Mouse (Mus musculus) stomach, embryonic 14.5 days (tissue): Measurements from ENCODE around the gene Hps4. TPM values are rescaled to one million over a fixed set of nuclear protein-coding genes. Genes with fewer than 3 reads are reported as not detected.

Experiments used
- ATAC-seq: fragments of 200-750 bp; cut with Nextera tagmentation; 2 replicates; pipeline ENCODE4 v1.8.0; 2017; ENCODE audit warnings: low read depth, moderate TSS enrichment; ENCODE audit not compliant: insufficient number of reproducible peaks, insufficient read depth, low FRiP score
- H3K27ac ChIP-seq: fragments of 300-500 bp; sonication (generic); 2 replicates; pipeline ENCODE4 v1.5.1; 2014; ENCODE audit warnings: mild to moderate bottlenecking, low read length, moderate library complexity, mixed read lengths
- H3K27me3 ChIP-seq: fragments of 300-500 bp; sonication (generic); 2 replicates; pipeline ENCODE4 v1.6.1; 2014; ENCODE audit warnings: low read length, control low read depth, mixed read lengths; ENCODE audit not compliant: control insufficient read depth, insufficient read depth
- H3K36me3 ChIP-seq: fragments of 300-500 bp; sonication (generic); 2 replicates; pipeline ENCODE4 v1.6.1; 2014; ENCODE audit warnings: mild to moderate bottlenecking, control low read depth, low read length, moderate library complexity, mixed read lengths; ENCODE audit not compliant: control insufficient read depth, insufficient read depth
- H3K4me1 ChIP-seq: fragments of 300-500 bp; sonication (generic); 2 replicates; pipeline ENCODE4 v1.6.1; 2014; ENCODE audit warnings: low read length, control low read depth, mixed read lengths; ENCODE audit not compliant: control insufficient read depth, insufficient read depth
- H3K4me2 ChIP-seq: fragments of 300-500 bp; sonication (generic); replicated peaks from 2 replicates; pipeline ENCODE4 v1.6.1; 2014; ENCODE audit warnings: low read depth, low read length, control low read depth
- H3K4me3 ChIP-seq: fragments of 300-500 bp; sonication (generic); 2 replicates; pipeline ENCODE4 v1.5.1; 2014; ENCODE audit warnings: low read depth, low read length, control low read depth
- H3K9ac ChIP-seq: fragments of 300-500 bp; sonication (generic); replicated peaks from 2 replicates; pipeline ENCODE4 v1.6.1; 2014; ENCODE audit warnings: low read depth, mild to moderate bottlenecking, control low read depth, low read length, moderate library complexity, mixed read lengths
- H3K9me3 ChIP-seq: fragments of 300-500 bp; sonication (generic); 2 replicates; pipeline ENCODE4 v1.6.1; 2016; ENCODE audit warnings: low read depth, low read length, control low read depth; ENCODE audit not compliant: control insufficient read depth
- WGBS: fragments of 180-500 bp; shearing (Covaris S2); extraction: QIAGEN DNeasy Blood & Tissue Kit; methylation state at CpG from one replicate; pipeline ENCODE4 v1.1.7; 2014; 5-methylcytosine and 5-hydroxymethylcytosine counted together
- polyA plus RNA-seq: library from polyadenylated mRNA; unstranded; fragments of >200 nt; fragmentation: Nextera tagmentation; extraction: Ambion mirVana; gene quantifications from 2 replicates; pipeline ENCODE4 v1.2.1, GENCODE M21; 2014

The Hps4 gene
- polyA plus RNA-seq, 1 experiment from 2014 or later = 30.9 TPM

- Histone ChIP-seq H3K9me3 (no peaks in the 10 kb centered on the region), H3K9ac (no peak overlapping the region), H3K27ac (no peak overlapping the region), H3K4me2 (no peak overlapping the region), H3K4me3 (no peak overlapping the region), H3K27me3 (no peaks in the 10 kb centered on the region), H3K4me1 (peaks cover 13% of the 10 kb centered on the region), H3K36me3 (peaks cover 13% of the 10 kb centered on the region; the same call in 1 of the 2 replicates)
- no peak for ATAC-seq
- 82% methylated on average over 16 of the region's 16 CpGs for WGBS
Observed at GRCm38 (mm10) chr5:112346211-112346965, 3.5 kb downstream of the Hps4 start.

GRCm38 (mm10) chr5:112349169-112349568 lies 6.3 kb downstream of the Hps4 start:
- Histone ChIP-seq H3K4me1 (no peaks in the 10 kb centered on the region), H3K4me3 (no peak overlapping the region), H3K4me2 (no peak overlapping the region), H3K9me3 (no peaks in the 10 kb centered on the region), H3K9ac (no peak overlapping the region), H3K27ac (no peak overlapping the region), H3K36me3 (peaks cover 17% of the 10 kb centered on the region; the same call in 1 of the 2 replicates), H3K27me3 (no peaks in the 10 kb centered on the region)
- 89% methylated on average over 8 of the region's 8 CpGs for WGBS
- no peak for ATAC-seq

- H3K9me3 ChIP-seq = no peaks in the 10 kb centered on the region
- H3K27ac ChIP-seq = no peak overlapping the region
- H3K36me3 ChIP-seq = peaks cover 9% of the 10 kb centered on the region; the same call in 1 of the 2 replicates
- no peak overlapping the region for H3K4me3 ChIP-seq
- ATAC-seq = no peak
- H3K4me1 ChIP-seq = no peaks in the 10 kb centered on the region
- no peak overlapping the region for H3K9ac ChIP-seq
- H3K27me3 ChIP-seq = no peaks in the 10 kb centered on the region
- no peak overlapping the region for H3K4me2 ChIP-seq
- 82% methylated on average over 6 of the region's 6 CpGs for WGBS
Observed at GRCm38 (mm10) chr5:112355493-112355892, 12.6 kb downstream of the Hps4 start.

- 60% methylated on average over 13 of the region's 13 CpGs for WGBS
- H3K4me2 ChIP-seq = no peak within 1 kb of the TSS
- no peak for ATAC-seq
Observed at GRCm38 (mm10) chr5:112355910-112356309, 13.0 kb downstream of the Hps4 start, which contains the start of gene Gm6583. Gene Gm6583, minus strand, starts transcription at chr5:112356033.

GRCm38 (mm10) chr5:112356322-112356721 lies 13.4 kb downstream of the Hps4 start:
- H3K4me1 ChIP-seq = no peaks in the 10 kb centered on the region
- peaks cover 7% of the 10 kb centered on the region; the same call in 1 of the 2 replicates for H3K36me3 ChIP-seq
- 90% methylated on average over 9 of the region's 9 CpGs for WGBS
- no peak overlapping the region for H3K4me3 ChIP-seq
- no peak overlapping the region for H3K9ac ChIP-seq
- no peak overlapping the region for H3K27ac ChIP-seq
- no peaks in the 10 kb centered on the region for H3K9me3 ChIP-seq
- no peak for ATAC-seq
- H3K4me2 ChIP-seq = no peak overlapping the region
- no peaks in the 10 kb centered on the region for H3K27me3 ChIP-seq

More at GRCm38 (mm10) chr5:112355910-112356309, 13.0 kb downstream of the Hps4 start, which contains the start of gene Gm6583:
- Histone ChIP-seq H3K4me3 (no peak within 1 kb of the TSS), H3K27me3 (no peaks in the 10 kb centered on the region), H3K9ac (no peak within 1 kb of the TSS), H3K9me3 (no peaks in the 10 kb centered on the region), H3K27ac (no peak within 1 kb of the TSS), H3K4me1 (no peaks in the 10 kb centered on the region), H3K36me3 (peaks cover 7% of the 10 kb centered on the region; the same call in 1 of the 2 replicates)

- Histone ChIP-seq H3K27me3 (no peaks in the 10 kb centered on the region), H3K4me2 (no peak overlapping the region), H3K4me1 (no peaks in the 10 kb centered on the region), H3K4me3 (no peak overlapping the region), H3K9me3 (no peaks in the 10 kb centered on the region), H3K9ac (no peak overlapping the region), H3K36me3 (peaks cover 15% of the 10 kb centered on the region; the same call in 1 of the 2 replicates), H3K27ac (no peak overlapping the region)
- no peak for ATAC-seq
- WGBS = 94% methylated on average over 4 of the region's 4 CpGs
Observed at GRCm38 (mm10) chr5:112359520-112359919, 16.6 kb downstream of the Hps4 start.

- H3K36me3 ChIP-seq = peaks cover 16% of the 10 kb centered on the region; the same call in 1 of the 2 replicates
- H3K4me1 ChIP-seq = no peaks in the 10 kb centered on the region
- no peak overlapping the region for H3K9ac ChIP-seq
- ATAC-seq = no peak
- WGBS = 86% methylated on average over 3 of the region's 3 CpGs
- no peak overlapping the region for H3K27ac ChIP-seq
- H3K4me2 ChIP-seq = no peak overlapping the region
- no peaks in the 10 kb centered on the region for H3K9me3 ChIP-seq
- no peak overlapping the region for H3K4me3 ChIP-seq
- no peaks in the 10 kb centered on the region for H3K27me3 ChIP-seq
Observed at GRCm38 (mm10) chr5:112360077-112360476, 17.2 kb downstream of the Hps4 start.

- ATAC-seq = no peak
- H3K4me1 ChIP-seq = no peaks in the 10 kb centered on the region
- H3K36me3 ChIP-seq = peaks cover 34% of the 10 kb centered on the region; the same call in 1 of the 2 replicates
- 58% methylated on average over 10 of the region's 10 CpGs for WGBS
- no peak overlapping the region for H3K9ac ChIP-seq
- H3K9me3 ChIP-seq = no peaks in the 10 kb centered on the region
- no peaks in the 10 kb centered on the region for H3K27me3 ChIP-seq
- no peak overlapping the region for H3K27ac ChIP-seq
- H3K4me2 ChIP-seq = no peak overlapping the region
- H3K4me3 ChIP-seq = no peak overlapping the region
Observed at GRCm38 (mm10) chr5:112364184-112364797, 21.4 kb downstream of the Hps4 start.
